Mouse (Mus musculus) embryonic facial prominence, embryonic 11.5 days (tissue): ENCODE measurements around the gene Eml3. TPM values are rescaled to one million over a fixed set of nuclear protein-coding genes. Genes with fewer than 3 reads are reported as not detected.

Experiments used
- ATAC-seq: fragments of 200-750 bp; cut with Nextera tagmentation; replicated peaks from 2 replicates; pipeline ENCODE4 v1.8.0; 2017; ENCODE audit warnings: low read depth; ENCODE audit not compliant: insufficient number of reproducible peaks, low FRiP score, low TSS enrichment
- DNase-seq: peaks from one replicate; pipeline ENCODE4 v3.0.0-alpha.2; 2015; ENCODE audit warnings: low spot score
- H3K27ac ChIP-seq: fragments of 300-500 bp; sonication (generic); replicated peaks from 2 replicates; pipeline ENCODE4 v1.5.1; 2014; ENCODE audit warnings: mild to moderate bottlenecking, low read depth, low read length, control low read depth
- H3K27me3 ChIP-seq: fragments of 300-500 bp; sonication (generic); 2 replicates; pipeline ENCODE4 v1.6.1; 2014; ENCODE audit warnings: mild to moderate bottlenecking, low read length, moderate library complexity, mixed read lengths; ENCODE audit not compliant: control insufficient read depth, insufficient read depth
- H3K36me3 ChIP-seq: fragments of 300-500 bp; sonication (generic); replicated peaks from 2 replicates; pipeline ENCODE4 v1.6.1; 2014; ENCODE audit warnings: low read depth, mild to moderate bottlenecking, low read length, moderate library complexity, mixed read lengths; ENCODE audit not compliant: control insufficient read depth, insufficient read depth
- H3K4me1 ChIP-seq: fragments of 300-500 bp; sonication (generic); 2 replicates; pipeline ENCODE4 v1.6.1; 2014; ENCODE audit warnings: low read length, mixed read lengths; ENCODE audit not compliant: control insufficient read depth, insufficient read depth
- H3K4me2 ChIP-seq: fragments of 300-500 bp; sonication (generic); 2 replicates; pipeline ENCODE4 v1.6.1; 2014; ENCODE audit warnings: low read depth, mild to moderate bottlenecking, control low read depth, low read length, moderate library complexity
- H3K4me3 ChIP-seq: fragments of 300-500 bp; sonication (generic); 2 replicates; pipeline ENCODE4 v1.5.1; 2014; ENCODE audit warnings: low read depth, low read length, control low read depth
- H3K9ac ChIP-seq: fragments of 300-500 bp; sonication (generic); replicated peaks from 2 replicates; pipeline ENCODE4 v1.6.1; 2014; ENCODE audit warnings: mild to moderate bottlenecking, control low read depth, low read length
- H3K9me3 ChIP-seq: fragments of 300-500 bp; sonication (generic); replicated peaks from 2 replicates; pipeline ENCODE4 v1.6.1; 2016; ENCODE audit warnings: mild to moderate bottlenecking, low read length, inconsistent platforms, mixed read lengths; ENCODE audit not compliant: control insufficient read depth
- WGBS: fragments of 180-500 bp; shearing (Covaris S2); extraction: QIAGEN DNeasy Blood & Tissue Kit; methylation state at CpG from one replicate; pipeline ENCODE4 v1.1.7; 2014; 5-methylcytosine and 5-hydroxymethylcytosine counted together
- polyA plus RNA-seq: library from polyadenylated mRNA; unstranded; fragments of >200 nt; fragmentation: Nextera tagmentation; extraction: Ambion mirVana; gene quantifications from 2 replicates; pipeline ENCODE4 v1.2.1, GENCODE M21; 2014

Gene Eml3
- polyA plus RNA-seq, 1 experiment from 2014 or later = 8.4 TPM

GRCm38 (mm10) chr19:8940526-8941133 lies 11.3 kb downstream of the Eml3 start:
- Histone ChIP-seq H3K4me3 (no peak overlapping the region; the same call in 1 of the 2 replicates), H3K4me1 (peaks cover 3% of the 10 kb centered on the region; the same call in 1 of the 2 replicates), H3K27ac (no peak overlapping the region), H3K36me3 (peaks cover 8% of the 10 kb centered on the region; the same call in 1 of the 2 replicates), H3K27me3 (no peaks in the 10 kb centered on the region), H3K4me2 (no peak overlapping the region), H3K9ac (no peak overlapping the region; the same call in 1 of the 2 replicates), H3K9me3 (no peaks in the 10 kb centered on the region)
- 79% methylated on average over 15 of the region's 15 CpGs for WGBS
- ATAC-seq (no peak), DNase-seq (no peak)

GRCm38 (mm10) chr19:8941136-8941514 lies 11.8 kb downstream of the Eml3 start:
- DNase-seq = no peak
- peaks cover 10% of the 10 kb centered on the region for H3K36me3 ChIP-seq
- peak overlapping the region; percentile 97 for H3K4me3 ChIP-seq
- H3K27me3 ChIP-seq = no peaks in the 10 kb centered on the region
- peak; percentile 36 for ATAC-seq
- no peaks in the 10 kb centered on the region for H3K9me3 ChIP-seq
- peak overlapping the region; percentile 99 for H3K9ac ChIP-seq
- H3K27ac ChIP-seq = no peak overlapping the region
- peaks cover 3% of the 10 kb centered on the region; the same call in 1 of the 2 replicates for H3K4me1 ChIP-seq
- WGBS = 42% methylated on average over 10 of the region's 10 CpGs
- peak overlapping the region; percentile 59 for H3K4me2 ChIP-seq

- peak; percentile 89 for ATAC-seq
- Histone ChIP-seq H3K36me3 (peaks cover 14% of the 10 kb centered on the region), H3K27ac (peak within 1 kb of the TSS; percentile 97), H3K27me3 (no peaks in the 10 kb centered on the region), H3K4me2 (peak within 1 kb of the TSS; percentile 59), H3K4me3 (peak within 1 kb of the TSS; percentile 97), H3K4me1 (peaks cover 3% of the 10 kb centered on the region; the same call in 1 of the 2 replicates), H3K9ac (peak within 1 kb of the TSS; percentile 99), H3K9me3 (no peaks in the 10 kb centered on the region)
- under 1% methylated on average over 64 of the region's 64 CpGs for WGBS
- peak; percentile 98 for DNase-seq
These were observed 12.3 kb downstream of the Eml3 start, which contains the start of gene Mta2 for GRCm38 (mm10) chr19:8941515-8942217. Gene Mta2 (plus strand): TSS chr19:8941875.

GRCm38 (mm10) chr19:8942276-8942964 lies 13.1 kb downstream of the Eml3 start:
- peaks cover 20% of the 10 kb centered on the region for H3K36me3 ChIP-seq
- under 1% methylated on average over 46 of the region's 46 CpGs for WGBS
- H3K9me3 ChIP-seq = no peaks in the 10 kb centered on the region
- peak overlapping the region; percentile 99 for H3K9ac ChIP-seq
- H3K27me3 ChIP-seq = no peaks in the 10 kb centered on the region
- ATAC-seq (peak; percentile 46), DNase-seq (peak; percentile 50)
- peak overlapping the region; percentile 97 for H3K4me3 ChIP-seq
- H3K4me2 ChIP-seq = peak overlapping the region; percentile 59
- H3K27ac ChIP-seq = peak overlapping the region; percentile 97
- H3K4me1 ChIP-seq = peaks cover 3% of the 10 kb centered on the region; the same call in 1 of the 2 replicates

- no peak for ATAC-seq
- WGBS = 61% methylated on average over 2 of the region's 2 CpGs
- Histone ChIP-seq H3K4me3 (peak overlapping the region; percentile 97), H3K4me1 (peaks cover 3% of the 10 kb centered on the region; the same call in 1 of the 2 replicates), H3K4me2 (peak overlapping the region; percentile 59), H3K27me3 (no peaks in the 10 kb centered on the region), H3K9ac (peak overlapping the region; percentile 99), H3K27ac (peak overlapping the region; percentile 97; the same call in 1 of the 2 replicates), H3K9me3 (no peaks in the 10 kb centered on the region), H3K36me3 (peaks cover 23% of the 10 kb centered on the region)
- no peak for DNase-seq
These were observed 13.7 kb downstream of the Eml3 start for GRCm38 (mm10) chr19:8943047-8943446.

- 66% methylated on average over 5 of the region's 5 CpGs for WGBS
- Histone ChIP-seq H3K9me3 (no peaks in the 10 kb centered on the region), H3K4me1 (peaks cover 3% of the 10 kb centered on the region; the same call in 1 of the 2 replicates), H3K27me3 (no peaks in the 10 kb centered on the region), H3K27ac (no peak overlapping the region), H3K36me3 (peaks cover 26% of the 10 kb centered on the region), H3K4me2 (peak overlapping the region; percentile 20; the same call in 1 of the 2 replicates), H3K4me3 (peak overlapping the region; percentile 97; the same call in 1 of the 2 replicates), H3K9ac (no peak overlapping the region)
- DNase-seq (no peak), ATAC-seq (no peak)
These were observed 14.7 kb downstream of the Eml3 start for GRCm38 (mm10) chr19:8944062-8944461.

GRCm38 (mm10) chr19:8944750-8945149 lies 15.4 kb downstream of the Eml3 start:
- 32% methylated on average over 5 of the region's 5 CpGs for WGBS
- peak overlapping the region; percentile 10; the same call in 1 of the 2 replicates for H3K4me2 ChIP-seq
- H3K4me3 ChIP-seq = no peak overlapping the region
- ATAC-seq (no peak), DNase-seq (peak; percentile 90)
- H3K27me3 ChIP-seq = no peaks in the 10 kb centered on the region
- H3K27ac ChIP-seq = no peak overlapping the region
- no peaks in the 10 kb centered on the region for H3K9me3 ChIP-seq
- peaks cover 3% of the 10 kb centered on the region; the same call in 1 of the 2 replicates for H3K4me1 ChIP-seq
- H3K9ac ChIP-seq = no peak overlapping the region
- H3K36me3 ChIP-seq = peaks cover 29% of the 10 kb centered on the region
